Mouse (Mus musculus): ENCODE results near the gene Pias4.
A peak's percentile ranks its signal among the peaks of the same experiment; 100 is the strongest.

Pias4 gene

DNA sequence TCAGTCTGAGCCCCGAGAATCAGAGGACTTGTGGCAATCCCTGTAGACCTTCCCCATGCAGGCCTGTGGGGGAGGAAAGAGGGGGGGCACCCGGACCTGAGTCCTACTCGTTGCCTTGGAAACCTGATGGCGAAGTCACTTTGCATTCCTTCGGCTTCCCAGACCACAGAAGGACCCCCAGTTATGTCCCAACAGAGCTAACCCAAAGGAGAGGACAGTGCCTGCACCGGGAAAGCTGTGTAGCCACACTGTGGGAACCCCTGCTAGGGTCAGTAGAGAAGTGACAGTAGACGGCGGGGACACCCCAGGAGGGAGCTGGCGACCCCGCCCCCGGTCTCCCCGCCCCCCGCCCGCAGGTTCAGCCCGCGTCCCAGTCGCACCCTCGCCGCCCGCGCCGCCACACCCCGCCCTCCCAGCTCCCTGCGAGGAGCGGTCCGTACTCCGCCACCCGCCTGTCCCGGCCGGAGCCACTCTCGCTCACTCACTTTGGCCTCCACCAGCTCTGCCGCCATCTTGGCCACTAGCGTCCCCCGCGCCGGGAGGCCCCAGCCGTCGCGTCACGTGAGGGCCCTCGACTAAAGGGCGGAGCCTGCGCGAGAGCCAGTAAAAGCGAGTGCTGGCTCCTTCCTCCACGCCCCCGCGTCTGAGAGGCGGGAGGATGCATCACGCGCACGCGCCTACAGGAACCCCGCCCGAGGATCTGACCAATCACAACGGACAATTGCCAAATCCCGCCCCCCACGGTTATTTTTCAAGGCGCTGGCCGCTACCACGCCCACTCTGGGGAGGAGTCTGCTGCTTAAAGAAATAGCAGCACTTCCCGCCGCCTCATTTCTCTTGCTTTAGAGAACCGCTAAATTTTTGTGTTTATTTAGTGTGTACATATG is at the start of gene Pias4:
TSS of gene Pias4 (minus strand) at position 724 of the 887 bp plus-strand sequence.
- peak; percentile 100 for DNase-seq

DNA sequence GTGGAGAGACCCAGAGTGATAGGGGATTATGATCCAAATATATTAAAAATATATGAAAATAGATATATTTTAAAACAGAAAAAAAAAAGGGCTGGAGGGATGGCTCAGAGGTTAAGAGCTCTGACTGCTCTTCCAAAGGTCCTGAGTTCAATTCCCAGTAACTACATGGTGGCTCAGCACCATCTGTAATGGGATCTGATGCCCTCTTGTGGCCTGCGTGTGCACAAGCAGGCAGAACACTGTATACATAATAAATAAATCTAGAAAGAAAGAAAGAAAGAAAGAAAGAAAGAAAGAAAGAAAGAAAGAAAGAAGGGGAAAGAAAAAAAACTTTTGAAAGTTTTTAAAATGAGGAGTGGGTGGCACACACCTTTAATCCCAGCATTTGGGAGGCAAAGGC is 49.5 kb upstream of the Pias4 start:
- DNase-seq, result peak in 1 of 2 experiments; percentile 34

DNA sequence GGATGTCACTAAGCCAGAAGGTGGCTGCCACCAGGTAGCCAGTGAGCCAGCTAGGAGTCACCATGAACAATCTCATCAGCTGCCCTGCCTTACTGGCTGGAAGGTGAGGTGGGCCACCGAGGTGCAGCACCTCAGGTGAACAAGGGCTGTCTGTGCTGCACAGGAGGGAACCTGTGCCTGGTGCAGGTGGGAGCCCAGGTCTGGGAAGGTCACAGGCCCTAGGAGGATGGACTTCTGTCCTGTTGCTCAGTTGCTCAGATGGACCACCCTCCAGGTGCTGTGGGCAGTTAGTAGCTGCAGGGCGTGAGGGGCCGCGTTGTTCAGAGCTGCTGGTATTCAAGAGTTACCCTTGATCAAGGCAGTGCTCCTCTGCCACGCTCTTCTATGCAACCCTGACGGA is 49.1 kb upstream of the Pias4 start:
- no peak for DNase-seq

DNA sequence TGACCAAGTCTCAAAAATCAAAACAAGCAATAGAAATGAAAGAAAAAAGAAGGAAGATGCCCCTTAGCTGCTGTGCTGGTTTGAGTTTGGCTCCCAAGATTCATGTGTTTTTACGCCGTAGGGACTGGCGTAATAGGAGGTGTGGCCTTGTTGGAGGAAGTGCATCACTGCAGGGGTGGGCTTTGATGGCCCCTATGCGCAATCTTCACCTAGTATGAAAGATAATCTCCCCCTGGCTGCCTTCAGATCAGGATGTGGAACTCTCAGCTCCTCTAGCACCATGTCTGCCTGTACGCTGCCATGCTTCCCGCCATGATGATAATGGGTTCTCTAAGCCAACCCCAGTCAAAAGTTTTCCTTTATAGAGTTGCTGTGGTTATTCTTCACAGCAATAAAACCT is 48.5 kb upstream of the Pias4 start:
- DNase-seq, result no peak

DNA sequence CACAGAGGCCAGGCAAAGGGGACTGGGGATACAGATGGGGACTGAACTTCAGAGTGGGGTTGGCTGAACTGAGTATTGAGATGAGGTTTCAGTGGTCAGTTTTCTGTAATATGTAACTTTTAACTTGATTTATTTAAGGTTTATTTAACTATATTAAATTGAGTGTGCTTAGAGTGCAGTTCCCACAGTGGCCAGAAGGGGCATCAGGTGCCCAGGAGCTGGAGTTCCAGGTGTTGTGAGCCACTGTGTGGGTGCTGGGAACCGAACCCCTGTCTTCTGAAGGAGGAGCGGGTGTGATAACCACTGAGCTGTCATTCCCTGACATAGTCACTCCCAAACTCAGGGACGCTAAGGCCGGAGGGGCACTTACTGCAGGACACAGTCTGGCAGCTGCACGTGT is 42.4 kb upstream of the Pias4 start:
- no peak for DNase-seq

DNA sequence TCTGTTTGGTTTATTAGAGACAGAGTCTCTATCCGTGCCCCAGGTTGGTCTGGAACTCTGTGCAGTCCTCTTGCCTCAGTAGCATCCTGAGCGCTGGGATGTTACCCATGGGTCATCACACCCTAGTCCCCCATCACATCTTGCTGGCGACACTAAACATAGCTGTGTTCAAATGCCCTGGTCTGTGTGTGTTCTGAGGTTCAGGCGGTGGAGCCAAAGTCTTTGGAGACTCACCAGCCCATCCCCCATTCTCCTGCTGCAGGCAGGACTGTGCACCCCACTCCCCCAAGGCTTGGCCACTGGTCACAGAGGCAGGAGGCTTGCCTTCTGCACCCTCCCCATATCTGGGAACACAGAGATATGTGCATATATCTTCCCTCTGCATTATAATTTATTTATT is 36.4 kb upstream of the Pias4 start:
- DNase-seq, result no peak

DNA sequence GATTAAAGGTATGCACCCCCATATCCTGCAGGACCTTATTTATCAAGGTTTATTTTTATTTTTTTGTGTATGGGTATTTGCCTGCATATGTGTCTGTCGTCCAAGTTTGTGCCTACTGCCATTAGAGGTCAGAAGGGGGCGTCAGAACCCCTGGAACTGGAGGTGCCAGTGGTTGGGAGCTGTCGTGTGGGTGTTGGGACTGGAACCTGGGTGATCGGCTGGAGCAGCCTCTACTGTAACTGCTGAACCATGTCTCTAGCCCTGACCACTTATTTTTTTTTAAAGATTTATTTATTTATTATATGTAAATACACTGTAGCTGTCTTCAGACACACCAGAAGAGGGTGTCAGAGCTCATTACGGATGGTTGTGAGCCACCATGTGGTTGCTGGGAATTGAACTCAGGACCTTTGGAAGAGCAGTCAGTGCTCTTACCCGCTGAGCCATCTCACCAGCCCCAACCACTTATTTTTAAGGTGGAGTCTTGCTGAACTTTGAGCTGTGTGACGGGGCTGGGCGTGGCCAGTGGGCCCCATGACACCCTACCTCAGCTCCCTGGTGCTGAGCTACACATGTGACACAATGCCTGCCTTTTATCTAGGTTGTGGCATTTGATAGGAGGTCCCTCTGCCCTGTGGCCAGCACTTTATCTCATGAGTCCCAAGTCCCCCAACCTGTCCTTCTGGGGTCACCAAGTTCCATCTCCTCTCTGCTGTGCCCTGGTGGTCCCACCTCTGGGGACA is 35.4 kb upstream of the Pias4 start:
- DNase-seq, result no peak

DNA sequence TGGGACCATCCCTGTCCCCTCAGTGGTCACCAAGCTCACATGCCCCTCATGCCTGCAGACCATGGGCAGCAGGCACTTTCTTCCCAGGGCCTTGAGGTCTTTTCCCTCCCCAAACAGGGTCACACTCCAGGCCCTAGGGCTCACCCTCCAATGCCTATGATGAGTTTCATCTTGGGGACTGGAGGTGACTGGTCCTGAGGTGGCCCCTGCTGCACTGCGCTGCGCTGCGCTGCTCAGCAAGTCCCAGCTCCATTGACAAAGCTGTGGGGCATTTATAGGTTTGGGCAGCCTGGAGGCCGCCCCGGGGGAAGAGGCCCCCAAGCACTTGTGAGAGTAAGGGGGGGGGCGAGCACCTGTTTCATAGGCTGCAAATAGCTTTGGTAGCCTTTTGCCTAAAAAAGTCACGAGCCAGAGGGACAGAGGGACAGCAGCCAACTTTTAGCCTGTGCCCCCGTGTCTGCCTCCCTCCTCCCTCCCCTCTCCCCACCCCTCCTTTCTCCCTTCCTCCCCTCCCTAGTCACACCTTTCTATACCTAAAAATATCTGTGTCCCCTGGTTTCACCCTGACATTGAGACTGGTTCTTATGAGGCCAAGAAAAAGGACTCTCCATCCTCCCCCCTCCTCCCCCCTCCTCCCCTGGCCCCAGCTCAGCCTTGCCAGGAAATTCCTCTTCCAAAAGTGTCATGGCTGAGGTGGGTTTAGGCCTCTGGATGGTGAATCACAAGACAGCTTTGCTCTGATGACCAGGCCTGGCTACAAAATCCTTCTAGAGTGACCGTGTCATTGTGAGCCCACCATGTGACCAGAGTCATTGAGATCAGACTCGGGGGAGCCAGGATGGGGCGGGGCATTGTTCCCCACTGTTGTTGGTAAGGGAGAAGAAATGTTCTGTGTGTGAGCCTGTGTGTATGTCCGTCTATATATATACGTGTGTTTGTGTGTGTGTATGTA is 34.4 kb upstream of the Pias4 start, which contains the start of gene Nmrk2:
TSS of gene Nmrk2 (minus strand) at position 245 of the 952 bp plus-strand sequence.
- DNase-seq, result no peak

DNA sequence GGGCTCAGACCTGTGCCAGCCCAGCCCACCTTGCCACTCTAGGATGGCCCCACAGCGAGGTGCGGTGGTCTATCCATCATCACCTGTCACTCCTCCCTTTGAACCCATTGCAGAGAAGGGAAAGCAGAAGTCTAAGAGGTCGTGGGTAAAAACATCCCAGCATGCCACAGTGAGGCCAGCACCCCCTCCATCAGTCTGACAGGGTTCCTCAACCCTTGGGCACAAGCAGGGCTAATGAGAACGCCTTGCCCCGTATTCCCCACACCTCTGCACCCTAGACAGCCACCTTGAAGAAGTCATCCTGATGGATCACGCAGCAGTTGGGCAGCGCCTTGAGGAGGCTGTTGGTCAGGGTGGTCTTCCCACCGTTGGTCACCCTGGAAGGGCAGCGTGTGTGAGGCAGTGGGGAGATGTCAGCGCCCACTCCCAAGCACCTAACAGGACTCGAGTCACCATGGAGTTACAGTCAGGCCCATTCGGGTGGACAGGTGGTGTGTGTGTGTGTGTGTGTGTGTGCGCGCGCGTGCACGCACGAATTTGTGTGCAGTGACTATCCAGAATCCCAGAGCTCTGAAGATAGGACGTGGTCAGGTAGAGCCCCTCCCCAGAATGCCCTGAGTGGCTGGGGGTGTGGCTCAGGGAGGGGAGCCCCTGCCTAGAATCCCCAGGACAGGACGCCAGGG is 33.0 kb upstream of the Pias4 start:
- no peak for DNase-seq

DNA sequence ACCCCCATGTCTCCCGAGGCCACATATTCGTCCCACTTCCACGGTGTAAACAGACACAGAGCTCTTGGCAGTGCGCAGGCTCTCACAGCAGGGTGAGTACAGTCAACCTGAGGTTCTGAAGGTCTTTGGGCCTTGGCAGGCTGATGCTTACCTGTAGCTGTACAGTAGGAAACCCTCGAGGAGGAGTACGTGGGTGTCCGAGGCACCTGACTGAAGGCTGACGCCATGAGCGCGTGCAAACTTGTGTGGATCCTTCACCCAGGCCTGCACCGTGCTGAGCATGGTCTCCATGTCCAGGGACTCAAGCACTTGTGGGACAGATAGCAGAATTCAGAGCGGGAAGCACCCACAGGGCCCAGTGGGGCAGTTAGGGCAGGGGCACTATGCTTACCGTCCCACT is 32.4 kb upstream of the Pias4 start:
- no peak for DNase-seq

DNA sequence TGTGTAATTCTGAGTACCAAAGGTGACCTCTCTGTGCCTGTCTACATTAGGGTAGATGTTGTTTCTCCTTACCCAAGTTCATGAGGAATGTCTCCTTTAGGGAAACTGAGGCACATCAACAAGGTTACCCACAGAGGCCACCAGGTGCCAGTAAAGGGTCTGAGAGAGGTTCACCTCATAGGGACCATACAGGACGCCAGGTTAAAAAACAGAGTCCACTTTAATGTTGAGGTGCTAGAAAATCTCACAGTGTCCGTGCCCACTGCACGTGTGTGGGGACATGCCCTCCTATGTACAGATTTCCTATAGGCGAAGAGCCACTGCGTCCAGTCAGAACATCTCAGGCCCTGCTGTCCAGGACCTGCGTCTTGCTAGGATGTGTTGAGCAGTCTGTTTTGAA is 31.3 kb upstream of the Pias4 start:
- DNase-seq, result no peak

DNA sequence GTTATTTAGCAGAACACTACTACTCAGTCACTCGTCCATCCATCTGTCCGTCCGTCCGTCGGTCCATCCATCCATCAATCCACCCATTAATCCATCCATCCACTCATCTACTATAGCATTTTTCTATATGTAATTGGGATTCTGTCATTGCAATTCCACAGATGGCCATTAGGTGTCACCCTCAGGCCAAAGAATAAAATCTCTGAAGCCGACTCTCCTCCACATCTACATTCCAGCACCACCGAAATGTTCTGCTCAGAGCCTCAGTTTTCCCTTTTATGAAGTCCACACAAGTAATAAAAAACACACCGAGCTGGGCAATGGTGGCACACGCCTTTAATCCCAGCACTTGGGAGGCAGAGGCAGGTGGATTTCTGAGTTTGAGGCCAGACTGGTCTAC is 30.5 kb upstream of the Pias4 start:
- no peak for DNase-seq

DNA sequence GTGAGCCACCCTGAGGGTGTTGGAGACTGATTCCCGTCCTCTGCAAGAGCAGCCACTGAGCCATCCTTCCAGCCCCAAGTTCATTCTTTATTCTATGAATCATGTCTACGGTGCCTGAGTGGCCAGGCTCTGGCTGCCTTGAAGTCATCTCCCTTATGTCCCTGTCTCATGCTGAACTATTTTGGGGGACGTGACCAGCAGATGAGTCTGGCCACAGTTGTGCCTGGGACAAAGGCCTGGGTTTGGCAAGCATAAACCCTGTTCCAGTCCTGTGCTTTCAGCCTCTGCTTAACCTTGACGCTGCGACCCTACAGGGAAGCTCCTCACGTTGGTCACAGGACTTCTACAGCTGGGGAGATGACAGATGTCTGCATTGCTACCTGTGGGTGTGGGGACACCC is 29.6 kb upstream of the Pias4 start:
- no peak for DNase-seq

DNA sequence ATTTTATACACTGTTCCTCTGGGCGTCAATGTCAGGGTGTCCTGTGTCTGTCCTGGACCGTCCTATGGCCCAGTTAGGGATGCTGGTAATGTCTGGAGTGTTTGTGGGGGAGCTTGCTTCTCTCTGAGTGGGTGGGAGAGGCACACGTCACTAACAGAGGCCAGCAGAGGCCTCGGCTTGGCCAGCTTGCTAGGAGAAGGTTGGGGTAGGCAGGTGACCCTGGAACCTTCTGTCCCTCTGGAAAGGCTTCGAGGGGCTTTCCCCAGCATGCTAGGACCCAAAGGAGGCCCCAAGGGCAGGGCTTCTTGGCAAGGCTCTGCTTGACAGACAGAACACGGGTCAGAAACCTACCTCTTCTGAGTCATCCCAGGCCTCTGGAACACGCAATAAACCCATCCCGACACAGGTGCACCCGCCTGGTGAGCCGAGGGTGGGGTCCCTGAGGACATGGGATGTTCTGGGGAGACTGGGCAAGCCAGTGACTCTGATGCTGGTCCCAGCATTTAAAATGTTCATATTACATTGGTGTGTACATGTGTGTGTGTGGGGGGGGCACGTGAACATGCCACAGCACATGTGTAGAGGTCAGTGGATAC is 28.8 kb upstream of the Pias4 start:
- no peak for DNase-seq

DNA sequence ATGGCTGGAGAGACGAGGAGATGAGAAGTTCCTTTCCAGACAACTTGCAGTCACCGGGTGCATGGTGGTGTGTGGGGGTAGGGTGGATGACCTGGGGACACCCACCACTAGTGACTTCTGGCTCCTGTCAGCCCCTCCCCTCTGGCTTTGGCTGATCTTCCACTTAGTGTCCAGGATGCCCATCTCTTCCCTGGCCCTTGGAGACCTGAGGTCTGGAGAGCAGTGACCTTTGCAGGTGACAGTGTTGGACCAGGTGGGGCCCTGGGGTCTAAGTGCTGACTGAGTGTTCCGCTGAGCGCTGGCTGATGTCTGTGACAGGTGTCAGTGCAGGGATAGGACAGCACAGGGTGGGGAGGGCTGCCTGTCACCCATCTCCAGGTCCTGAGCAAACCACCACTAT is 27.6 kb upstream of the Pias4 start:
- DNase-seq, result no peak

DNA sequence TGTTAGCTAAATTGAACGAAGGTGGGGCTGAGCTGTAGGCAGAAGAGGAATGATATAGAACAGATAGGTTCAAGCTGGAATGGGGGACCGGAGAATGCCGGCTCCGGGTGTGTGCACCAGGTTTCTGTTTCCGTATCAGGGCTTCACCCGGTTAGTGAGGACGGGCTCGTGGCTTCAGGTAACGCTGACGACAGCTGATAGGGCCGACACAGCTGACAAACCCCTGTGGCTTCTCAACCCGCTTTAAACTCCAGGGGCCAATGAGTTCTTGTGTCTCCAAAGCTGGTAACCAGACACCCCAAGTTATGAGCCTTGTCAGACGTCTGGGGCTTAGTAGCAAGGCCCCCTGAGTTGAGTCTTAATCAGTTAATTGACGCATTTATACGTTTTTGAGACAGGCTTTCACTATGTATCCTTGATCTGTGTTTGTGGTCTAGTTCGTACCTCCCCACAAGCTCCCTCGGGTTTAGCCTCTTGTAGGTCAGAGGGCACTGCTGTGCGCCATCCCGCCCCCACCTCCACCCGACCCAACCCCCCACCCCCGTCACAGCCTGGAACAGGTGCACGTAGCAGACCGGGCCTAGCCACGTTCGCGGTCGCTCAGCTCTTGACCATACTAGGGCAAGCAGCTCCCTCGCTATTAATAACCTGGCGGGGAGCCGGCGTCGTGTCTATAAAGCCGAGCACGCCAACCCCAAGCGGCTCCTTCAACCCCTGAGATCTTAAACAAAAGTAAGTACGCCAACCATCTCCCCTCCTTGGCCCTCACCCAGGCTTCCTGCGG is 26.5 kb upstream of the Pias4 start:
- DNase-seq, result peak in 1 of 2 experiments; percentile 50

DNA sequence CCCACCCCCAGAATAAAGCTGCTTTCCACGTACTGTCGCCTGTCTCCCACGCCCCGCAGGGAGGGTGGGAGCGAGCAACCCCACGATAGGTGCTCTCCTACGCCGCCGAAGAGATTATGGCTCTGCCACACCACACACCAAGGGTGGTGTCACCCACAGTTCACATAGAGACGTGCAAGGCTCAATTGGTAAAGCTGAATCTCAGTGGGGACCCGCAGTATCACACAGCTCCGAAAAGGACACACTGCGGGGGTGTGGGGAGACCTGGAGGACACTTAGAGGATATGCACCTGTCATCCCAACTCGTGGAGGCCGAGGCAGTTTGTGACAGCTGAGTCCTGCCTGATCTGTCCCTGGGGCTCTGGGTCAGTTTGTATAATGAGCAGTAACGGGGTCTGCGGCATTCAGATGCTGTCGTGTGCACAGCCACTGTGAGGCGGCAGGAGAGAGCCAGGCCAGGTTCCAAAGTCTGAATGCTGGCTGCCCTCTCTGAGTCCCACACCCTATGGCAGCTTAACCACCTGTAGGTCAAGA is 25.3 kb upstream of the Pias4 start:
- DNase-seq, result peak in 1 of 2 experiments; percentile 48

DNA sequence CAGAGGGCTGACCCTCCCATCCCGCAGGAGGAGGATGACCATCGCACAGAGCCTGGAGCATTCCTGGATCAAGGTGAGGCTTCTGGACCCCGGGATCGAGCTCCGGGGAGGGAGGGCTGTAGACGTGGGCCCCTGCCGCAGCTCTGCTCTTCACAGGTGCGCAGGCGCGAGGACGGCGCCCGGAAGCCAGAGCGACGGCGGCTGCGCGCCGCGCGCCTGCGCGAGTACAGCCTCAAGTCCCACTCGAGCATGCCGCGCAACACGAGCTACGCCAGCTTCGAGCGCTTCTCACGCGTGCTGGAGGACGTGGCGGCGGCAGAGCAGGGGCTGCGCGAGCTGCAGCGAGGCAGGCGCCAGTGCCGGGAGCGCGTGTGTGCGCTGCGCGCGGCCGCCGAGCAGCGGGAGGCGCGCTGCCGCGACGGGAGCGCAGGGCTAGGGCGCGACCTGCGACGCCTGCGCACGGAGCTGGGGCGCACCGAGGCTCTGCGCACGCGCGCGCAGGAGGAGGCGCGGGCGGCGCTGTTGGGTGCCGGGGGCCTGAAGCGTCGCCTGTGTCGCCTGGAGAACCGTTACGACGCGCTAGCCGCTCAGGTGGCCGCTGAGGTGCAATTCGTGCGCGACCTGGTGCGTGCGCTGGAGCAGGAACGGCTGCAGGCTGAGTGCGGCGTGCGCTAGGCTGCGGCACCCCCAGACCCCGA is 24.7 kb upstream of the Pias4 start:
- DNase-seq, result peak; percentile 86 to 90

DNA sequence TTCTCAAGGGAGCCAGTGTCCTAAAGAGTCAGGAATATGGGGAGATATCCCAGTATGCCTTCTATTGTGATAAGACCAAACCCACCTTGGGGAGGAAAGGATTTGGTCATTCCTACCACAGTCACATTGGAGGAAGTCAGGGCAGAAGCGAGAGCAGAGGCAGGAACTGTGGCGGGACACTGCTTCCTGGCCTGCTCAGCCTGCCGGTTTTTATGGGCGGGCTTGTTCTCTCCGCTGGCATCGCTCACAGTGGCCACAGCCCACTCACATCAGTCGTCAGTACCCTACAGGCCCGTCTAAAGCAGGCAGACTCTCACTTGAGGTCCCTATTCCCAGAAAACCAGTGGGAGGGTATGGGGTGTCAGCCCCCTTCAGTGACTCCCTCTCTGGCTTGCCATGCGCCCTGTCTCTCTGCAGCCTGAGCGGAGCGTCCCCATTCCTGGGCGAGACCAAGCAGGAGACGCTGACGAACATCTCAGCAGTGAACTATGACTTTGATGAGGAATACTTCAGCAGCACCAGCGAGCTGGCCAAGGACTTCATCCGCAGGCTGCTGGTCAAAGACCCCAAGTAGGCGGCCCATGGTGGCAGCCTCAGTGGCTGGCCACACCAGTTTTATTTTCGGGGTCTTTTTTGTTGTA is 23.7 kb upstream of the Pias4 start:
- DNase-seq, result peak; percentile 13 to 32
